Mouse (Mus musculus) stomach, postnatal 0 days (tissue): ENCODE data around the gene Otulin.

Source experiments
- CTCF ChIP-seq: IDR thresholded peaks from 2 replicates; pipeline ENCODE4 v1.5.1; 2016; ENCODE audit warnings: antibody characterized with exemption, low read depth, mild to moderate bottlenecking, moderate library complexity
- EP300 ChIP-seq: optimal IDR thresholded peaks from 2 replicates; pipeline ENCODE3; 2016; ENCODE audit warnings: antibody characterized with exemption

DNA sequence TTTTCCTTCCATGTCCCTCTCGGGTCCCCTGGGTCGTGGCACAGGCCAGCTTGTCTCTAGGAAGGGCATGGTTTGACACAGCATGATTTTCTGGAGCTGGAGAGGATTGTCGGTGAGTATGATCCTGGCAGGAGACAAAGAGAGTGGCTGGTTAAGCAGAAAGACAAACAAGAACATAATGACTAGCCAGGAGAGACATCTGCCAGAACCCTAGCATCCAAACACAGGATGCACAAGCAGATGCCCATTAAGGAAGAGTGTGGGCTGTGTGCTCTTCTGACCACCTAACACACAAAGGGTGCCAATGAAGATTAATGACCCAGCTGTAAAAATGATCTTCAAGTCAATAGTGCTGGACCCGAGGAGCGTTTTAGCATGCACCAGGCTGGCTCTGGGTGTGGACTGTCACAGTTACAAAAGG, 134.5 kb downstream of the Otulin start:
- no peak for TF ChIP-seq CTCF
- no peak for TF ChIP-seq EP300
